Mouse (Mus musculus): ENCODE data around the gene Olfr1259.
"Not testable (repeated sequence)": the region's sequence is repeated elsewhere in the genome, so short reads cannot be mapped to it uniquely, and the experiment has no call there.

Olfr1259 gene

DNA sequence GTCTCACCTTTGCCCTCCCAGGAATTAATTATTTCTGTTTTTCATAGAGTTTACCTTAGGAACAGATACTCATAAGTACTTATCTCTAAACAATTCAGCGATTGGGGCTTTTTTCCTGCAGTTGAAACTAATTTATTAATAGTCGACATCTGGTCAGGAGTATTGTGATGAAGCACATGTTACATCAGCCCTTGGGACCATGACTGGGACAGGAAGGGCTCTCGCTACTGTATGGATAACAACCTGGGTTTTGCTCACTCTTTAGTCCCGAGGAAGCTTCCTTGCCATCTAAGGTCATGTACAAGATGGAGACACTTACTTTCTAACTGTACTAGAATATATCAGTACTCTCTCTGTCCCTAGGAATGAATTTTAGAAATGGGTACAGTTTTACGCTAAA is at the start of gene Olfr1259:
Gene Olfr1259 (minus strand): TSS at position 101 of the 400 bp plus-strand sequence.
- DNase-seq (ENCODE audit: low spot score), result no peak

GRCm38 (mm10) chr2:89990921-89991320 is 42.5 kb upstream of the Olfr1259 start, which contains the start of gene Olfr1261:
Gene Olfr1261, plus strand, starts transcription at chr2:89991221.
- no peak for DNase-seq (ENCODE audit: low spot score)

GRCm38 (mm10) chr2:89977709-89978108 is 29.2 kb upstream of the Olfr1259 start:
- DNase-seq (ENCODE audit: low spot score), result no peak

- DNase-seq (ENCODE audit: low spot score), result no peak
These were observed 25.7 kb upstream of the Olfr1259 start, which contains the start of gene Olfr1260 for GRCm38 (mm10) chr2:89974184-89974583. Gene Olfr1260, plus strand, starts transcription at chr2:89974340.

GRCm38 (mm10) chr2:89927009-89927408 is 21.5 kb downstream of the Olfr1259 start, which contains the start of gene Olfr1258:
Gene Olfr1258, plus strand, starts transcription at chr2:89927309.
- DNase-seq (ENCODE audit: low spot score), result no peak

DNA sequence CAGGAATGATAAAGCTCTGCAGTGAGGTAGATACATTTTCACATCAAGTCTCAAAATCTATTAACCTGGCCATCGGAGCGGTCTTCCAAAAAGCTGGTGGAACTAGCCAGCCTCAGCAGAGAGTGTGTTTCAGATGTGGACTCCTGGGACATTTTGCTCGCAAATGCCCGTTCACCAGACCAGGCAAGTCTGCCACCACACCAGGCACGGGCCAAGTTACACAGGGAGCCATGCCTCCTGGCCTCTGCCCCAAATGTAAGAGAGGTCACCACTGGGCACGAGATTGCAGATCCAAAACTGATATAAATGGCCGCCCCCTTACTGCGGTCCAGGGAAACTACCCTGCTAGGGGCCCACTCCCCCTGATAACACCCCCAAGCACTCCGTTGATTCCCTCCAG is 35.8 kb downstream of the Olfr1259 start:
- DNase-seq (ENCODE audit: low spot score), result not testable (repeated sequence)

All from T-cell, adult 2 months (primary cell).